In genomic region chr7:45717918-45718297, GRCm38 (mm10) we compare ENCODE assay signal across 7 mouse cellular contexts. TPM values are rescaled to one million over a fixed set of nuclear protein-coding genes. Genes with fewer than 3 reads are reported as not detected.
DNase-seq lines count a peak whose midpoint lies in the region; ATAC-seq and TF ChIP-seq lines count a peak whose summit lies in the region.

Gene Sphk2, minus strand, starts transcription at chr7:45718002.

- H3K4me2 ChIP-seq in intestine, postnatal 0 days (replicated peaks; ENCODE audit: low read depth): peak within 1 kb of the TSS; percentile 78
- H3K4me2 ChIP-seq in midbrain, embryonic 12.5 days (replicated peaks): peak within 1 kb of the TSS; percentile 92

- DNase-seq in adrenal gland, adult 8-10 months: peak; percentile 98
- DNase-seq in embryo, embryonic 9.5 days (ENCODE audit: extremely low spot score): peak; percentile 98
- DNase-seq in gonadal fat pad, adult 2 months (ENCODE audit: low read depth): no peak
- peak; percentile 99 for DNase-seq in left cerebral cortex, postnatal 4 days

- H3K27ac ChIP-seq in intestine, postnatal 0 days (ENCODE audit: low read depth, low read length): peak within 1 kb of the TSS; percentile 82
- H3K27ac ChIP-seq in midbrain, embryonic 12.5 days (replicated peaks): peak within 1 kb of the TSS; percentile 89
- H3K27ac ChIP-seq in small intestine, adult 2 months (ENCODE audit: insufficient read depth, low read depth, low read length): peak within 1 kb of the TSS; percentile 75

- TF ChIP-seq POLR2A in small intestine, adult 2 months (IDR thresholded peaks at IDR 0.05; ENCODE audit: low read depth, low read length): peak; percentile 80

- ATAC-seq in intestine, postnatal 0 days: peak; percentile 16
- peak; percentile 76 for ATAC-seq in midbrain, embryonic 12.5 days (ENCODE audit: low FRiP score, low read depth)

- TF ChIP-seq CTCF in intestine, postnatal 0 days (IDR thresholded peaks at IDR 0.05; ENCODE audit: low read depth): peak; percentile 36
- no peak for TF ChIP-seq CTCF in small intestine, adult 2 months (IDR thresholded peaks at IDR 0.05; ENCODE audit: extremely low read depth, insufficient read length, insufficient replicate concordance, low read depth, low read length)

- no peaks in the 10 kb centered on the region for H3K27me3 ChIP-seq in intestine, postnatal 0 days (replicated peaks; ENCODE audit: control insufficient read depth, insufficient read depth, low read length)
- no peaks in the 10 kb centered on the region for H3K27me3 ChIP-seq in midbrain, embryonic 12.5 days
- no peaks in the 10 kb centered on the region for H3K27me3 ChIP-seq in small intestine, adult 2 months (ENCODE audit: control insufficient read depth, insufficient read depth, low read length)

- intact Hi-C loops in left cerebral cortex, postnatal 4 days (cut with DNase I): no loop called here

- WGBS in intestine, postnatal 0 days: 0% methylated on average over 41 of the region's 41 CpGs
- under 1% methylated on average over 41 of the region's 41 CpGs for WGBS in midbrain, embryonic 12.5 days
- under 1% methylated on average over 41 of the region's 41 CpGs for WGBS in small intestine, adult 2 months

- no peaks in the 10 kb centered on the region for H3K9me3 ChIP-seq in intestine, postnatal 0 days (ENCODE audit: control insufficient read depth)
- no peaks in the 10 kb centered on the region for H3K9me3 ChIP-seq in midbrain, embryonic 12.5 days

- H3K36me3 ChIP-seq in intestine, postnatal 0 days (ENCODE audit: control insufficient read depth, insufficient read depth): peaks cover 30% of the 10 kb centered on the region
- H3K36me3 ChIP-seq in midbrain, embryonic 12.5 days: peaks cover 46% of the 10 kb centered on the region
- peaks cover 20% of the 10 kb centered on the region for H3K36me3 ChIP-seq in small intestine, adult 2 months (ENCODE audit: control insufficient read depth, insufficient read depth, low read length)

- peaks cover 19% of the 10 kb centered on the region; the same call in 1 of the 2 replicates for H3K4me1 ChIP-seq in intestine, postnatal 0 days (replicated peaks; ENCODE audit: control insufficient read depth, insufficient read depth, low read length)
- H3K4me1 ChIP-seq in midbrain, embryonic 12.5 days: peaks cover 46% of the 10 kb centered on the region
- peaks cover 23% of the 10 kb centered on the region for H3K4me1 ChIP-seq in small intestine, adult 2 months (ENCODE audit: control insufficient read depth, insufficient read depth, insufficient read length, low read length)

- peak within 1 kb of the TSS; percentile 67 for H3K4me3 ChIP-seq in intestine, postnatal 0 days (ENCODE audit: low read depth, low read length)
- peak within 1 kb of the TSS; percentile 91 for H3K4me3 ChIP-seq in midbrain, embryonic 12.5 days
- H3K4me3 ChIP-seq in small intestine, adult 2 months (ENCODE audit: low read depth, low read length): peak within 1 kb of the TSS; percentile 80

- H3K9ac ChIP-seq in intestine, postnatal 0 days (ENCODE audit: low read depth, low read length): peak within 1 kb of the TSS; percentile 79
- peak within 1 kb of the TSS; percentile 98 for H3K9ac ChIP-seq in midbrain, embryonic 12.5 days (replicated peaks)

RNA-seq across cellular contexts. Expression of gene Sphk2, which starts in this region (rescaled TPM):
- total RNA-seq in adrenal gland, adult 8-10 months (2022): 10 to 100 TPM; 36.9 to 40.2 (median 39.3) TPM
- 50.0 and 52.1 TPM in 2 replicates for polyA plus RNA-seq in gonadal fat pad, adult 2 months (2012; rRNA removed)
- 55.1 and 55.9 TPM in 2 replicates for polyA plus RNA-seq in intestine, postnatal 0 days (2015; fragmentation: Nextera tagmentation; extraction: Ambion mirVana)
- 10 to 100 TPM; 23.6 to 24.6 TPM for total RNA-seq in left cerebral cortex, postnatal 4 days (2021)
- polyA plus RNA-seq in midbrain, embryonic 12.5 days (2016; fragmentation: Nextera tagmentation; extraction: Ambion mirVana): 24.0 and 25.8 TPM in 2 replicates
- 87.3 and 164 TPM in 2 replicates for polyA plus RNA-seq in small intestine, adult 2 months (2012; rRNA removed)
